Mouse (Mus musculus) ES-E14 (cell line): ENCODE data around the gene Hormad2. TPM values are rescaled to one million over a fixed set of nuclear protein-coding genes. Genes with fewer than 3 reads are reported as not detected.
A peak's percentile ranks its signal among the peaks of the same experiment; 100 is the strongest.

Experiments used
- DNase-seq: peaks from one replicate; pipeline ENCODE4 v3.0.0-alpha.2; 2013; ENCODE audit warnings: low read depth, low spot score
- H3K27ac ChIP-seq: 2 replicates; pipeline ENCODE4 v1.5.1; 2012; ENCODE audit warnings: low read depth, mild to moderate bottlenecking, low read length, moderate library complexity, mixed read lengths; ENCODE audit not compliant: poor library complexity, insufficient read depth, severe bottlenecking
- H3K36me3 ChIP-seq: 2 replicates; pipeline ENCODE4 v1.6.1; 2012; ENCODE audit warnings: mild to moderate bottlenecking, low read length, moderate library complexity, mixed read lengths; ENCODE audit not compliant: control insufficient read depth, poor library complexity, insufficient read depth, severe bottlenecking
- H3K4me1 ChIP-seq, 2 experiments: fragments of 150-350 bp in 1 of 2; sonication (generic) in 1 of 2; 2 replicates each; pipeline ENCODE4 v1.6.1; 2012; ENCODE audit warnings: low read length in 2 of 2, mild to moderate bottlenecking in 1 of 2, mixed read lengths in 1 of 2; ENCODE audit not compliant: control insufficient read depth in 2 of 2, insufficient read depth in 2 of 2, poor library complexity in 1 of 2
- H3K4me3 ChIP-seq, 2 experiments: fragments of 150-350 bp in 1 of 2; sonication (generic) in 1 of 2; 2 replicates each; pipeline ENCODE4 v1.5.1; 2012; ENCODE audit warnings: low read length in 2 of 2, low read depth in 1 of 2, mild to moderate bottlenecking in 1 of 2, mixed read lengths in 1 of 2; ENCODE audit not compliant: insufficient read depth in 1 of 2, poor library complexity in 1 of 2, severe bottlenecking in 1 of 2
- H3K9ac ChIP-seq: 2 replicates; pipeline ENCODE4 v1.6.1; 2012; ENCODE audit warnings: low read depth, mild to moderate bottlenecking, low read length, mixed read lengths; ENCODE audit not compliant: poor library complexity, insufficient read depth, severe bottlenecking
- H3K9me3 ChIP-seq: fragments of 150-350 bp; sonication (generic); 2 replicates; pipeline ENCODE4 v1.6.1; 2012; ENCODE audit warnings: low read depth, mild to moderate bottlenecking, low read length; ENCODE audit not compliant: control insufficient read depth, insufficient read depth
- CHD2 ChIP-seq: IDR thresholded peaks from 2 replicates; pipeline ENCODE4 v1.6.1; 2014; ENCODE audit warnings: mild to moderate bottlenecking, low read depth, low read length, inconsistent platforms
- HCFC1 ChIP-seq: IDR thresholded peaks from 2 replicates; pipeline ENCODE4 v1.6.1; 2012; ENCODE audit warnings: low read length, inconsistent platforms, borderline replicate concordance; ENCODE audit not compliant: insufficient read depth
- MAFK ChIP-seq: IDR thresholded peaks from 2 replicates; pipeline ENCODE4 v1.6.1; 2014; ENCODE audit warnings: mild to moderate bottlenecking, low read depth, low read length, inconsistent platforms; ENCODE audit not compliant: insufficient read depth
- ZC3H11A ChIP-seq: IDR thresholded peaks from 2 replicates; pipeline ENCODE4 v1.6.1; 2012; ENCODE audit warnings: low read depth, mild to moderate bottlenecking, inconsistent platforms, low read length, borderline replicate concordance
- ZNF384 ChIP-seq: IDR thresholded peaks from 2 replicates; pipeline ENCODE4 v1.6.1; 2012; ENCODE audit warnings: low read depth, low read length, inconsistent platforms
- in situ Hi-C, 2 experiments: fragments of 600-800 bp; cut with MboI; formaldehyde crosslinking; loops; one replicate each; pipeline ENCODE4 v1.15.1; 2025; ENCODE audit warnings: low sequenced_read_pairs in 2 of 2, inconsistent platforms in 1 of 2; ENCODE audit not compliant: unreplicated experiment in 2 of 2
- total RNA-seq: library from RNA; depleted of rRNA; stranded (reverse); fragments of 300-350 nt; gene quantifications from 2 replicates; pipeline ENCODE4 v1.2.3, GENCODE M21; 2012

Hormad2 gene
- total RNA-seq, 1 experiment = 11.6 TPM

DNA sequence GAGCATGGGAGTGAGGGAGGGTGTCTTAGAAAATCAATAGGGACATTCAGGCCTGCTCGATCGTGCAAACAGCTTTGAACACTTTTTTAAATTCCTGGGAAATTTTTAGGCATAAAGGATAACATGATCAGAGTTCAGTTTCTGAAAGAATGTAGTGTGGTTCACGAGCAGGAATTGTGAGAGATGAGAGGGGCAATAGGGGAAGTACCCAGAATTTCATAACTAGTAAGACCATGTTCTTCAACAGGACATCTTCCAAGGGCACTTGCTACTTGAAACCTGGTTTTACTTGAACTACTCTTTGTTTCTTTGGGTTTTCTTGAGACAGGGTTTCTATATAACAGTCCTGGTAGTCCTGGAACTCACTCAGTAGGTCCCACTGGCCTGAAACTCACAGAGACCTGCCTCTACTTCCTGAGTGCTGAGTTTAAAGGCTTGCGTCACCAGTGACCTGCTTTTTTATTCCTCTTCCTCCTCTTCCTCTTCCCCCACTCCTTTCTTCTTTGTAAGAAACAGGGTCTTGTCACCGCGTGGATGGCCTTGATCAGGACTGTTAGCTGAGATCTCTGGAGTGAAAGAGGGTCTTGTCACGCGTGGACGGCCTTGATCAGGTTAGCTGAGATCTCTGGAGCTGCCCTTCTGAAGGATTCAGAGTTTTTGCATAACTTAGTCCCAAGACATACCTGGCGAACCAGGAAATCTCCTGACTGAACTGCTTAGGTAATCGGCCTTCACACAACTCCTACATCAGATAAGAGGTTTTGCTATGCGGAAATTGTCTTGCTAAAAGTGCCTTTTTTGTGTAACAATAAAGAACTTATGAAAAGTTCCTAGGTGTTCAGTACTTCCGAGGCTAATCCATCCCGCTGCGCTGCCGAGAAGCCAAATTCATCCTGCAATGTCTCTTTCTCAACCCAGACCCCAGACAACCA lies 18.1 kb downstream of the Hormad2 start:
- DNase-seq = no peak
- TF ChIP-seq ZNF384 (no peak), MAFK (no peak), HCFC1 (no peak), ZC3H11A (no peak), CHD2 (no peak)
- Histone ChIP-seq H3K36me3 (no peaks in the 10 kb centered on the region), H3K27ac (no peak overlapping the region), H3K9ac (no peak overlapping the region), H3K4me1 (no peaks in the 10 kb centered on the region; a peak in 1 of 4 replicates), H3K9me3 (no peaks in the 10 kb centered on the region), H3K4me3 (no peak overlapping the region)
- in situ Hi-C loops = loop anchor here in 1 of 2 experiments (10.0 kb wide), 1 partner anchor 168 kb away; the partner anchor contains the start of gene Lif

DNA sequence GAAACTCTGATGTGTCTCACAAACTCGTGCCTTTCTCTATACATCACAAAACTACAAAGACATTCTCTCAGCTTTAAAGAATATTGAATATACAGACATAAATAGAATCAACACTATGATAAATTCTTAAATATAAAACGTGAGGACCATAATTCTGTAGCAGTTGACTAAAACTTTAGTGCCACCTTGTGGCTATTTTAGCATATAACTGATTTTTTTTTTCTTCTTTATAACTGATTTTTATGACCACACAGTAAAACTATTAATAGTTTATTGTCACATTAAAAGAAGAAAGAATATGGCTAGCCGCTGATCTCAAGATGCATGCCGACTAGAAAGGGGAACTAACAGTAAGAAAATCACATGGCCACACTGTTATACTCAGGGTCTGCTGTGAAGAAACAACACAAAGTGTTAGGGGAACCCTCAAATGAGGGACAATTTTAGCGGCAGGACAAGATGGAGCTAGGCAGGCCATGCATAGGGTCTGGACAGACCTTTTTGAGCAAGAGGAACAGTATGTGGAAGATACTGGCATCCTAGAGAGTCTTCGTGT lies 18.9 kb downstream of the Hormad2 start:
- TF ChIP-seq ZC3H11A (no peak), ZNF384 (peak; percentile 51; the same call in 1 of the 2 replicates), HCFC1 (no peak)
- H3K9me3 ChIP-seq = no peaks in the 10 kb centered on the region
- no peak overlapping the region for H3K27ac ChIP-seq
- H3K4me3 ChIP-seq = no peak overlapping the region
- H3K9ac ChIP-seq = no peak overlapping the region
- no peaks in the 10 kb centered on the region; a peak in 1 of 4 replicates for H3K4me1 ChIP-seq
- DNase-seq = no peak
- no peaks in the 10 kb centered on the region for H3K36me3 ChIP-seq
- in situ Hi-C loops = loop anchor here in 1 of 2 experiments (10.0 kb wide), 1 partner anchor 167 kb away; the partner anchor contains the start of gene Lif

- DNase-seq = no peak
- Histone ChIP-seq H3K36me3 (no peaks in the 10 kb centered on the region), H3K27ac (no peak overlapping the region), H3K9me3 (no peaks in the 10 kb centered on the region), H3K9ac (no peak overlapping the region), H3K4me1 (no peaks in the 10 kb centered on the region; a peak in 1 of 4 replicates), H3K4me3 (no peak overlapping the region)
- in situ Hi-C loops = no loop called here
- no peak for TF ChIP-seq MAFK
- TF ChIP-seq CHD2 = no peak
- TF ChIP-seq HCFC1 = no peak
- TF ChIP-seq ZNF384 = no peak
Observed at GRCm38 (mm10) chr11:4417986-4418385, 22.9 kb downstream of the Hormad2 start.

DNA sequence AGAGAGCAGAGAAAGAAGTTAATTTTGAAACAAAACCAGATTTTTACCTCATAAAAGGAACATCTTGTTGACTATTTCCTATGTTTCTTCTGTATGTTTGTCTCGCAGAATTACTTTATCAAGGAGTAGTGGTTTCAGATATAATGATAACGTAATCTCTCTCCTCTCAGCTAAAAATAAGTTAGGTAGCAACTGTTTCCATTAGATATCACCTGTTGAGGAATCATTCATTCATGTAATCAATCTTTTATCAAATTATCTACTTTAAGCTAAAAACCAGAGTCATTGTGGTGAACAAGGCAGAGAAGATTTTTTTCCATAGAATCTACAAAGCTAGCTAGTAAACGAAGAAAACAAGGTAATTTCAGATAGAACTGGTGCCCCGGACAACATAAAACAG lies 28.6 kb downstream of the Hormad2 start:
- Histone ChIP-seq H3K36me3 (no peaks in the 10 kb centered on the region), H3K9me3 (no peaks in the 10 kb centered on the region), H3K9ac (no peak overlapping the region), H3K4me3 (no peak overlapping the region), H3K27ac (no peak overlapping the region), H3K4me1 (no peaks in the 10 kb centered on the region)
- no peak for DNase-seq
- TF ChIP-seq CHD2 = no peak
- no peak for TF ChIP-seq ZC3H11A
- TF ChIP-seq MAFK = no peak
- TF ChIP-seq HCFC1 = no peak
- TF ChIP-seq ZNF384 = no peak
- in situ Hi-C loops = no loop called here
